Mouse (Mus musculus): ENCODE results near the gene Mthfsd. TPM values are rescaled to one million over a fixed set of nuclear protein-coding genes. Genes with fewer than 3 reads are reported as not detected.

Gene Mthfsd
- polyA plus RNA-seq, 1 experiment, result 81.0 TPM

DNA sequence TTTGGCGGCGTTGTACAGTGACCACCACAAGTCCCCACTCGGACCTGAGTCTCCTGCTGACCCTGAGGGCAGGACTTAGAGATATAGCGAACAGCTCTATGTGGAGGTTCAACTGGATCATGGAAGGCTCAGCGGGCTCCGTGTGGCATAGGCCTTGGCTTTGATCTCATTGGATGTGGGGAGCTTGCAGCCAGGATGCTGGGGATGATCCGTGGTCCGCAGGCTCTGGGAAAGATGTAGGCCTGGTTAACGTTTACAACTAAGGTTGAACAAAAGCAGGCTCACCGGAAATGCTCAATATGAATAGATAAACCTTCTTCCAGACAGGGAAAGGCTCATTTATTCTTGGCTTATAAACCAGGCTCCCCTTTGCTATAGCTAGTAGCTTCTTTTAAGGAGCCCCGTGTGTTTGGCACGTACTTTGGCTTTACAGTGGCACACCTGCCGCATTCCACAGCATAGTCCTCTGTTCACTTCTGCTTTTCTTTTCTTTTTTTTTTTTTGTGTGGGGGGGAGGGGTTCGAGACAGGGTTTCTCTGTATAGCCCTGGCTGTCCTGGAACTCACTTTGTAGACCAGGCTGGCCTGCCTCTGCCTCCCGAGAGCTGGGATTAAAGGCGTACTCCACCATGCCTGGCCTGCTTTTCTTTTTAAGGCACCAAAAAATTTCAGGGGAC is 21.2 kb upstream of the Mthfsd start:
- DNase-seq (ENCODE audit: low read depth), result no peak
- no peak for TF ChIP-seq POLR2A (IDR thresholded peaks at IDR 0.05; ENCODE audit: borderline replicate concordance, extremely low read depth, insufficient read depth, insufficient read length, poor library complexity, severe bottlenecking)
- TF ChIP-seq CTCF (IDR thresholded peaks at IDR 0.05; ENCODE audit: borderline replicate concordance, extremely low read depth, insufficient read depth, insufficient read length), result no peak

DNA sequence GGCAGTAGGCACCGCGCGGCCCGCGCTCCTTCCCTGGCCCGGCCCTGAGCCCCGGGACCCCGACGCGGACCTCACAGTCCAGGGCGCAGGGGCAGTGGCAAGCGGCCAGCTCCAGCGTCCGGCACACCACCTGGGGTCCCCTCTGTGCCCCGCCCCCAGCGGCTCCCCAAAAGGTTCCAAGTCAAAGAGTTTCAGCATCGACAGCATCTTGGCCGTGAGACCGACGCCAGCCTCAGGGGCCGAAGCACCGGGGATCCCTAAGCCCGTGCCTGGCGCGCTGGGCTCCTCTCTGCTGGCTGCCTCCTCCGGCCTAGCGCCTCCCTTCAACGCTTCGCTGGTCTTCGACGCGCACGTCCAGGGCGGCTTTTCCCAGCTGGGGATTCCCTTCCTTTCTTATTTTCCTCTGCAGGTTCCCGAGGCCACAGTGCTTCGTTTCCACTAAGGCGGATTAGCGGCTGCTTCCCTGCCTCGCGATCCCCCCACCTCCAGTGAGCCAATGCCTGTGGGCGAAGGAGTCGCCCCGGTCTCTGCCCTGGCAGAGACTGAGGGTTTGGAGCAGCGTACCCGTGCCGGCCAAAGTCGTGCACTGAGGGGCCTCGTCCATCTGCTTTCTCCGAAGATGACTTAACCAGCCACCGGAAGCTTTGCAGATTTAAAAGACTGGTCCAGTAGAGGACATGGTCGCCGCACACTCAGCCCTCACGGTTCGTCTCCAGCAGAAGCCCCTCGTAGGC is 20.5 kb upstream of the Mthfsd start:
- no peak for TF ChIP-seq POLR2A (IDR thresholded peaks at IDR 0.05; ENCODE audit: borderline replicate concordance, extremely low read depth, insufficient read depth, insufficient read length, poor library complexity, severe bottlenecking)
- no peak for TF ChIP-seq CTCF (IDR thresholded peaks at IDR 0.05; ENCODE audit: borderline replicate concordance, extremely low read depth, insufficient read depth, insufficient read length)
- no peak for DNase-seq (ENCODE audit: low read depth)

DNA sequence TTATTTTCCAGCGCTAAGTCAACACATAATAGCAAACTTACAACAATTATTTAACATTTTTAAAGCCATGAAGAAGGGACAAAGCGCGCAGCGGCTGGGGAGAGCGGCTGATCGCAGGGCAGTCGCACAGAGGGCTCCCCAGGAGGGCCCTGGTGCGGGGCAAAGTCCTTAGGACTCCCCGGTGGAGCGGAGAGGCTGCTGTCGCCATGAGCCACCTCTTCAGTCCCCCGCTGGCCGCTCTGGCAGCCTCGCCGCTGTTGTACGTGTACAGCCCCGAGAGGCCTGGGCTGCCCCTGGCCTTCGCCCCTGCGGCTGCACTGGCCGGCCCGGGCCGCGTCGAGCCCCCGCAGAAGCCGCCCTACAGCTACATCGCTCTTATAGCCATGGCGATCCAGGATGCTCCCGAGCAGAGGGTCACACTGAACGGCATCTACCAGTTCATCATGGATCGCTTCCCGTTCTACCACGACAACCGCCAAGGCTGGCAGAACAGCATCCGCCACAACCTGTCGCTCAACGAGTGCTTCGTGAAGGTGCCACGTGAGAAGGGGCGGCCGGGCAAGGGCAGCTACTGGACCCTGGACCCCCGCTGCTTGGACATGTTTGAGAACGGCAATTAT is 19.7 kb upstream of the Mthfsd start, which contains the start of gene Foxl1:
Gene Foxl1 (plus strand): TSS at position 185 of the 620 bp plus-strand sequence.
- no peak for TF ChIP-seq POLR2A (IDR thresholded peaks at IDR 0.05; ENCODE audit: borderline replicate concordance, extremely low read depth, insufficient read depth, insufficient read length, poor library complexity, severe bottlenecking)
- TF ChIP-seq CTCF (IDR thresholded peaks at IDR 0.05; ENCODE audit: borderline replicate concordance, extremely low read depth, insufficient read depth, insufficient read length), result no peak
- no peak for DNase-seq (ENCODE audit: low read depth)

DNA sequence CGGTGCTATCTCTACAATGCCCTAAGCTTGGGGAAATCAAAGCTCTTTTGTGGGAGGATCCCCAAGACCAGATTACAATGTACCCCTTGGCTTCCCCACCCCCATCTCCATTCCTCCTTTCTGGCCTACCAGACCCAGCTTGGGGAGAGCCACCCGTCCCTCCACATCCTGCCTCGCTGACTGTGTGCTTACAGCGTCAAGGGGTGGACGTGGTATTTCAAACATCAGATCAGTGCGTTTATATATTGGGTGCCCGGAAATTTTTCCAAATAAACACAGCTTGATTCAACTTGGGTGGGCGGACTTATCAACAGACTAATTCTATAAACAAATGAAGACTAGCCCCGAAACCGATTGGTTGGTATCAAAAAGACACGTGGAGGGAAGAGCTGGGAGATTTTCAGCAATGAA is 19.1 kb upstream of the Mthfsd start:
- no peak for DNase-seq (ENCODE audit: low read depth)
- TF ChIP-seq POLR2A (IDR thresholded peaks at IDR 0.05; ENCODE audit: borderline replicate concordance, extremely low read depth, insufficient read depth, insufficient read length, poor library complexity, severe bottlenecking), result no peak
- TF ChIP-seq CTCF (IDR thresholded peaks at IDR 0.05; ENCODE audit: borderline replicate concordance, extremely low read depth, insufficient read depth, insufficient read length), result no peak

DNA sequence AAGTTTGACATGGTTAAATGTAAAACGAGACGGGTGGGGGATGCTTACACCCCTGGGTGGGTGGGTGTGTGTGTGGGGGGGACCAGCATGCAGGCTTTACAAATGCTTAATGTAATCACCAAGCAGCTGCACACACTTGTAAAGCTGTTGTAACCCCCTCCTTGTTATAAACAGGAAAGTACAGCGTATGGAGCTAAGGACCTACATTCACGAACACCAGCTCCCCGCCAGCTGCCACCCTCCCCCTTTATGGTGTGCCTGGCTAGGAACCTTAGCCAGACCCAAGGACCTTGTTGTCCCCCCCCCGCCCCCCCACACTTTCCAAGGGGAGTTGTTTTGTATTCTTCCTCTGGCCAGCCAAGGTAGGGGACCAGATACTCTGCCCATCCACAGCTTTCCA is 18.5 kb upstream of the Mthfsd start:
- DNase-seq (ENCODE audit: low read depth), result no peak
- no peak for TF ChIP-seq CTCF (IDR thresholded peaks at IDR 0.05; ENCODE audit: borderline replicate concordance, extremely low read depth, insufficient read depth, insufficient read length)
- TF ChIP-seq POLR2A (IDR thresholded peaks at IDR 0.05; ENCODE audit: borderline replicate concordance, extremely low read depth, insufficient read depth, insufficient read length, poor library complexity, severe bottlenecking), result no peak

DNA sequence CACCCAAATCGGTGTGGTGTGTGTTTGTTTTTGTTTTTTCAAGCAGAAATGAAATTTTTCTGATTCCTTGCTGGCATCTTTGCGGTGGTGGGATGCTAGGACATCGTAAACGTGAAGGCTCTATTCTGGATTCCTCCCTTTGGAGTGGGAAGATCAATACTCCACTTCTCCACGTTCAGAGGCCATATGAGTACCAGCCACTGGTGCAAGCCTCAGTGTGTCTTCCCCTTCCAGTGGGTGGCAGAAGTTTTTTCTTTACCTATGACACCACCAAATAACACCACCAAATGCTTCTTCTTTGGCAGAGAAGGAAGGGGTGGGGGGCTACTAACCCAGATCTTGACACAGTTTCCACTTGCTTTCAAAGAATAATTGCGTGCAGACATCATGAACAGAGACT is 18.0 kb upstream of the Mthfsd start:
- TF ChIP-seq CTCF (IDR thresholded peaks at IDR 0.05; ENCODE audit: borderline replicate concordance, extremely low read depth, insufficient read depth, insufficient read length), result no peak
- no peak for TF ChIP-seq POLR2A (IDR thresholded peaks at IDR 0.05; ENCODE audit: borderline replicate concordance, extremely low read depth, insufficient read depth, insufficient read length, poor library complexity, severe bottlenecking)
- no peak for DNase-seq (ENCODE audit: low read depth)

DNA sequence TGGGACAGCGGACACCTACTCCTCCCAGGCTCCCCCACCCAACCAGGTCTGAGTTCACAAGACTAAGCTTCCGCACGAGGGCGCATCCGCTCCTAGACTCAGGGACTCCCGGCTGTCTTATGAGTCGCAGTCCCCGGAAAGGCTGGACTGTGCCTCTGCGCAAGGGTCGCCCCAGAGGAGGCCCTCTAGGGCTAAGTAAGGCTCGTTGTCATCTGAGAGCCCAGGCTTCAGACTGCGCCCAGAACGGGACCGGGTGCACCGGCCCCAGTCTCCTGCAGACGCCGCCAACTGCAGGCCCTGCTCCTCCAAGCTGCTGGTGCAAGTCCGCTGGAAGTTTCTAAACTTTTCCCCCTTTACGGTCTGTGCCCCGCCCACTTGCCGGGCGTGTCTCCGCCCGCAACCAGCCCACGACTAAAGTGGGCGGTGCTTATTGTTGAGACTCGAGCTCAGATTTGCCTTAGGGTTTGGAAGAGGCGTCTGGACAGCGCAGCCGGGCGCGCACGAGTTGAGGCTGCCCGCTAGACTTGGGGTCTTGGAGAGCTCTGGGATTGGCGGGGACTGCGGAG is 17.2 kb upstream of the Mthfsd start:
- peak; percentile 83 for DNase-seq (ENCODE audit: low read depth)

DNA sequence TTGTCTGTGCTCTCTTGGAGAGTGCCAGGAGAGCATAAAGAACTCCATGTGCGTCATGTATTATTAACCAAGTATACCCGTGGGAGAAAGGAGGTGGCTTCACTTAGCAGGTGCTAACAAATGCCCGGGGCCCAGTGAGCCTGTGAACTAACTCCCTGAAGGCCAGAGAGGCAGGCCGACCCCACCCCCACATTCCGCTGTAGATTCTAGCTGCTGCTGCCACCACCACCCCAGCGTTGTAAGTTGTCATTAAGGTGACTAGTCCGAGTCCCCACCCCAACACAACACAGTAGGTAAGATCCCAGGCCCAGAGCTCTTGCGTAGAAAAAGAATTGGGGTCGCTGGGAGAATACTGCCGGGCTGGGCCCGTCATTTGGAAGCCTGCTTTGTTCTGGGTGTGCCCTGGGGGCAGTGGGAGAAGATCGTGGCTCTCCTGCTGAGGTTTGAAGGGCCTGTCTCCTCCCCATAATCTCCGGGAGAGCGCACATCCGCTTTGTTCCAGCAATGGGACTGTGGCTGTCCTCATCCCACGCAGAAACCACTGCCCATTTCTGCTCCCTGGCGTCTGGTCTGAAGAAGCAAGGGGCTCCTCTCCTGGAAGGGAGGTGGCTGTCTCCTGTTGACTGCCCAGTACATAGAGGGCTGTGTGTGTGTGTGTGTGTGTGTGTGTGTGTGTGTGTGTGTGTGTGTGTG is 16.5 kb upstream of the Mthfsd start:
- TF ChIP-seq CTCF (IDR thresholded peaks at IDR 0.05; ENCODE audit: borderline replicate concordance, extremely low read depth, insufficient read depth, insufficient read length), result no peak
- no peak for TF ChIP-seq POLR2A (IDR thresholded peaks at IDR 0.05; ENCODE audit: borderline replicate concordance, extremely low read depth, insufficient read depth, insufficient read length, poor library complexity, severe bottlenecking)
- DNase-seq (ENCODE audit: low read depth), result no peak

More for the DNA sequence above, 17.2 kb upstream of the Mthfsd start:
- no peak for TF ChIP-seq POLR2A (IDR thresholded peaks at IDR 0.05; ENCODE audit: borderline replicate concordance, extremely low read depth, insufficient read depth, insufficient read length, poor library complexity, severe bottlenecking)
- peak; percentile 49; the same call in 1 of the 2 replicates for TF ChIP-seq CTCF (IDR thresholded peaks at IDR 0.05; ENCODE audit: borderline replicate concordance, extremely low read depth, insufficient read depth, insufficient read length)

DNA sequence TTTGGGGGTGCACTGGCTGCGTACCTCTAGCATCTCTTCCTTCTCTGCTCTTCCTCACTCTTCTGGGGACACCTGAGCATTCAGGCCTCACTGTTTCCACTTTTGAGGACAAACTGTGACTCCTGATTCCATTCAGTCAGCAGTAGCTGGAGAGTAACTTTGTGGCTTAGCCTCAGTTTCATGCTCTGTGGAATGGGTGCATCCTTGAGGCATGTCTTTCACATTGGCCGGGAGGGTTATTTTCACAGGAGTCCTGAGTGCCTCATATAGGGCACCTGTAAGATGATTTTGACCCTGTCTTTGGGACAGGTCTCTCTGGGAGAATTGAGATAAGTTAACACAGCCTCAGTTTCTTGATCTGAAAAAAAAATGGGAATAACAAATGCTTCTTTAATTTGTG is 14.9 kb upstream of the Mthfsd start:
- TF ChIP-seq POLR2A (IDR thresholded peaks at IDR 0.05; ENCODE audit: borderline replicate concordance, extremely low read depth, insufficient read depth, insufficient read length, poor library complexity, severe bottlenecking), result no peak
- no peak for TF ChIP-seq CTCF (IDR thresholded peaks at IDR 0.05; ENCODE audit: borderline replicate concordance, extremely low read depth, insufficient read depth, insufficient read length)
- no peak for DNase-seq (ENCODE audit: low read depth)

DNA sequence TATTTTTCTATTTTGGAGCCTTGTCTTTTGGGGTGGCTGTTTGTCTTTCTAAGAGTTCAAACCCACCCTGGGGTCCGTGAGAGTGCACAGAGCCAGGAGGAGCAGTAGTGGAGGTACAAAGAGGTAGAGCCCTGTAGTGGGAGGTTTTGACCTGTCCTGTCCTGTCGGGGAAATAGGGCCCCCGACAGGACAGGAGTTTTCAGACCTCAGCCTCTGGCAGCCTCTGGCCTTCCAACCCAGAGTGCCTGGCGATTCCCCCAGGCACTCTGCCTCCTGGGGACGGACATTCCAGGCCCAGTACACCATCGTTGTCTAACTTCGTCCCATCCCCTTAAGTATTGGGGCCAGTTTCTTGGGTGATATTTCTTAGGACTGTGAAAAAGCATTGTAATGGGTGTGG is 14.2 kb upstream of the Mthfsd start:
- no peak for DNase-seq (ENCODE audit: low read depth)

DNA sequence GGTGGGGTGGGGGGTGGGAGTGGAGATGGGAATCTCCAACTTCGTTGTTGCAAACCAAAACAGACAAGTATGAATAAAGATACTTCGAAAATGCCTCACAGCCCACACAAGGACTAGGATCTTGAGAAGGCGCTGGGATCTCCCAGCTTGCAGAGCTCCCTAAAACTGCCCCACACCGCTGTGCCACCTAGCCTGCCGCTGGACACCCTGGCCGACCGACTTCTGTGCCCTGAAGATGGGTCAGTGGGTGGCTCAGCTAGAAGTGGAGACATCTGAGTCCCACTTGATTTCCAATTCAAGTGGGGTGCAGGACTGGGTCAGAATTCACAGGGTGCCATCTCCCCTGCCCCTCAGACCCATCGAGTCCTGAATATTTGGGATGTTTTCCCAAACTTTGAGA is 13.5 kb upstream of the Mthfsd start:
- no peak for DNase-seq (ENCODE audit: low read depth)
- no peak for TF ChIP-seq POLR2A (IDR thresholded peaks at IDR 0.05; ENCODE audit: borderline replicate concordance, extremely low read depth, insufficient read depth, insufficient read length, poor library complexity, severe bottlenecking)
- no peak for TF ChIP-seq CTCF (IDR thresholded peaks at IDR 0.05; ENCODE audit: borderline replicate concordance, extremely low read depth, insufficient read depth, insufficient read length)

More for the DNA sequence above, 14.2 kb upstream of the Mthfsd start:
- TF ChIP-seq POLR2A (IDR thresholded peaks at IDR 0.05; ENCODE audit: borderline replicate concordance, extremely low read depth, insufficient read depth, insufficient read length, poor library complexity, severe bottlenecking) (no peak), CTCF (IDR thresholded peaks at IDR 0.05; ENCODE audit: borderline replicate concordance, extremely low read depth, insufficient read depth, insufficient read length) (no peak)

All from brain, embryonic 14.5 days (tissue).